Mouse (Mus musculus) intestine, postnatal 0 days (tissue): ENCODE measurements at regions not wholly inside any gene's neighbourhood (a gene's known extent, or its start where the extent isn't known, plus 50 kb on each side); places are given as distances from the start of the nearest gene placed in this dataset.

ENCODE experiments used
- ATAC-seq: fragments of 200-750 bp; cut with Nextera tagmentation; 2 replicates; pipeline ENCODE4 v1.8.0; 2017; ENCODE audit warnings: mild to moderate bottlenecking, moderate TSS enrichment, moderate library complexity
- H3K27ac ChIP-seq: fragments of 300-500 bp; sonication (generic); 2 replicates; pipeline ENCODE4 v1.5.1; 2014; ENCODE audit warnings: mild to moderate bottlenecking, low read depth, low read length, moderate library complexity
- H3K27me3 ChIP-seq: fragments of 300-500 bp; sonication (generic); replicated peaks from 2 replicates; pipeline ENCODE4 v1.6.1; 2014; ENCODE audit warnings: low read length, mixed read lengths; ENCODE audit not compliant: control insufficient read depth, insufficient read depth
- H3K36me3 ChIP-seq: fragments of 300-500 bp; sonication (generic); 2 replicates; pipeline ENCODE4 v1.6.1; 2014; ENCODE audit warnings: mild to moderate bottlenecking, moderate library complexity; ENCODE audit not compliant: control insufficient read depth, insufficient read depth
- H3K4me1 ChIP-seq: fragments of 300-500 bp; sonication (generic); replicated peaks from 2 replicates; pipeline ENCODE4 v1.6.1; 2014; ENCODE audit warnings: antibody characterized with exemption, low read length, mixed read lengths; ENCODE audit not compliant: control insufficient read depth, insufficient read depth
- H3K4me2 ChIP-seq: fragments of 300-500 bp; sonication (generic); replicated peaks from 2 replicates; pipeline ENCODE4 v1.6.1; 2014; ENCODE audit warnings: low read depth, mild to moderate bottlenecking, moderate library complexity
- H3K4me3 ChIP-seq: fragments of 300-500 bp; sonication (generic); 2 replicates; pipeline ENCODE4 v1.5.1; 2014; ENCODE audit warnings: low read depth, low read length
- H3K9ac ChIP-seq: fragments of 300-500 bp; sonication (generic); 2 replicates; pipeline ENCODE4 v1.6.1; 2014; ENCODE audit warnings: mild to moderate bottlenecking, low read depth, low read length
- H3K9me3 ChIP-seq: fragments of 300-500 bp; sonication (generic); 2 replicates; pipeline ENCODE4 v1.6.1; 2016; ENCODE audit warnings: mixed run types; ENCODE audit not compliant: control insufficient read depth
- CTCF ChIP-seq: sonication (generic); IDR thresholded peaks from 2 replicates; pipeline ENCODE4 v1.5.1; 2016; ENCODE audit warnings: low read depth, mild to moderate bottlenecking, control low read depth, antibody characterized with exemption, moderate library complexity
- WGBS: fragments of 180-500 bp; shearing (Covaris S2); extraction: QIAGEN DNeasy Blood & Tissue Kit; methylation state at CpG from one replicate; pipeline ENCODE4 v1.1.7; 2014; 5-methylcytosine and 5-hydroxymethylcytosine counted together

DNA sequence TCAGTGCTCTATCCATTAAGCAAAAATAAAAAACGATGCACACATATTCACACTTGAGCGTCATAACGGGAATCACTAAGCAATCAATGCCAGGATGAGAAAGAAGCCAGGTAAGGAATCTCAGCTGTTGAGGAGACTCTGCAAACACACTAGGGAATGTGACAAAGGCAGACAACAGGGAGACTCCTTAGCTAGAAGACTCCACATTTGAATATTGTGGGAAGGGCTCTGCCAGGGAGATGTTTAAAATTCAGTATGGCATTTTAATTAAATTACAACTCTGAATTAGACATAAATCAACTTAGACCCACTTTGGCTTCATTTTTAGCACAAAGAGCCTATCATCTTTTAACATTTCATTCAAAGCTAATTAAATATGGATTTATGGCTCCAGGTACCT lies 327.9 kb downstream of the Klf6 start:
- H3K27ac ChIP-seq, result no peak overlapping the region
- H3K27me3 ChIP-seq, result no peaks in the 10 kb centered on the region
- H3K4me1 ChIP-seq, result no peaks in the 10 kb centered on the region; the same call in 1 of the 2 replicates
- H3K4me2 ChIP-seq, result no peak overlapping the region
- WGBS, result 59% methylated on average over 3 of the region's 3 CpGs
- no peaks in the 10 kb centered on the region for H3K9me3 ChIP-seq
- H3K4me3 ChIP-seq, result no peak overlapping the region
- no peak for TF ChIP-seq CTCF
- no peaks in the 10 kb centered on the region for H3K36me3 ChIP-seq
- ATAC-seq, result no peak
- no peak overlapping the region for H3K9ac ChIP-seq

DNA sequence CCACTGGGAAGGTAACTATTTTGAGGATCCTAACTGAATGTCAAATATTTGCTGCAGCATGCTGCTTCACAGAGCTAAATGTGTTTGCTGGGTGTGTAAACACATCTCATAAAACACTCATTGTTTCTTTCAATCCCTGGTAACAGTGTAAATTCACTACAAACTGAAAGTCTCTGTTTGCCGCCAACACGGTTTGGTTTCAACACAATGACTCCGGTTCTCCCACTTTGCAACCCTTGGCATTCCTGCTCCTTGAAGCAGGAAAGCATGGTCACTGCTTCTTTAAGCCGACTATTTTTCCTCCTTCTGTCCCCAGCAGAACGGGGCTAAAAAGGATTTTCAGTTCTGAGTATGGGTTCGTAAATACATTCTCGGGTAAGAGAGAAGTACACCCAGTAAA lies 328.3 kb downstream of the Klf6 start:
- TF ChIP-seq CTCF, result no peak
- no peaks in the 10 kb centered on the region for H3K9me3 ChIP-seq
- no peaks in the 10 kb centered on the region for H3K27me3 ChIP-seq
- no peak overlapping the region for H3K4me3 ChIP-seq
- H3K4me1 ChIP-seq, result no peaks in the 10 kb centered on the region; the same call in 1 of the 2 replicates
- H3K4me2 ChIP-seq, result no peak overlapping the region
- H3K27ac ChIP-seq, result no peak overlapping the region
- ATAC-seq, result no peak
- H3K9ac ChIP-seq, result no peak overlapping the region
- 26% methylated on average over 7 of the region's 7 CpGs for WGBS
- no peaks in the 10 kb centered on the region for H3K36me3 ChIP-seq

DNA sequence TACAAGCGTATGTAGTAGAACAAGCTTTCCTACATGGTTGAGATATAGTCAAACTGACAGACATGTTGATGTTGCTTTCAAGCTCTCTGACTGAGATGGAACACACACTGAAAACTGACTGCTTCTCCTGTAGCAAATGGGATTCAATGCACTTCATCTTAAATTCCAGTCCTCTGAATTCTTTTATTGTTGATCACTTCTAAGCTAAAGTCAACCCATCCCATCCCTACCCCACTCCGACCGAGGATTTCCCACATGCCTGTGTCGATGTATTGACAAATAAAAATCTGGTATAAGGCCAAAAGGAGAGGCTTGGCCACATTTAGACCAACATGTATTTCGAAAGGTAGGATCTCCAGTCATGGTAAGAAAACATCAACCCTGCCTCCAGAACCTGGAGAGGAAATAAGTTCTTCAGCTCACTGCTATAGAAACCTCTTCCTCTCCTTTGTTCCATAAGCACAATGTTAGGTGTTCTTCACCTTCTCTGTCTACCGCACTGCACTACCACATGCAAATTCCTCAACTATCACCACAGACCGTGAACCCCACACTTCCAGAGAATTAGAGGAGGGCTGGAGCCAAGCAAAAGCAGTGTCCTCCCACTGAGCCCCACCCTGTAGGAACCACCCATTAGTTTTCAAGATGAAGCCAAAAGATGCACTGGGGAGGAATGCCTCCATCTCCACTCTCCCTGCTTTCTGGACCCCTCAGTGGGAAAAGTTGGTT lies 330.1 kb downstream of the Klf6 start:
- Histone ChIP-seq H3K36me3 (no peaks in the 10 kb centered on the region), H3K9me3 (no peaks in the 10 kb centered on the region), H3K27ac (no peak overlapping the region), H3K4me2 (no peak overlapping the region), H3K27me3 (no peaks in the 10 kb centered on the region), H3K4me3 (no peak overlapping the region), H3K9ac (no peak overlapping the region), H3K4me1 (no peaks in the 10 kb centered on the region; the same call in 1 of the 2 replicates)
- TF ChIP-seq CTCF, result no peak
- WGBS, result 90% methylated on average over 7 of the region's 7 CpGs
- ATAC-seq, result no peak

DNA sequence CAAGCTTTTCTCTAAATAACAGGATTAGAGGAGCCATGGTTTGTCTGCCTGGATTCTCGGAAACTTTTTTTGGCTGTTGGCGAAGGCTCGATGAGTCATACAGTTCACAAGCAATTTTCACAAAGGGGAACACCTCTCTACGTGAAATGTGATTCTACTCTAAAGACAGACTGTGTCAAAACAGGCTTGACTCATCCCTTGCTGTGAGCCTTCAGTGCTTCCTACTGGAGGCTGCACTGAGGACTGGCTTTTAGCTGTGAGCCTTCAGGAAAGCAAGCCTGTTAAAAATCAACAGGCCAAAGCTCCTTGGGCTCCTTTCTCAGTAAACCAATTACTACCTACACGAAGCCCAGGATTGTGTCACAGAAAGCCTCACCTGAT lies 330.6 kb downstream of the Klf6 start:
- H3K9me3 ChIP-seq, result no peaks in the 10 kb centered on the region
- H3K36me3 ChIP-seq, result no peaks in the 10 kb centered on the region
- WGBS, result 46% methylated on average over 5 of the region's 5 CpGs
- TF ChIP-seq CTCF, result no peak
- no peaks in the 10 kb centered on the region for H3K27me3 ChIP-seq
- no peak overlapping the region for H3K27ac ChIP-seq
- H3K4me3 ChIP-seq, result no peak overlapping the region
- ATAC-seq, result no peak
- no peaks in the 10 kb centered on the region; the same call in 1 of the 2 replicates for H3K4me1 ChIP-seq
- no peak overlapping the region for H3K4me2 ChIP-seq
- no peak overlapping the region for H3K9ac ChIP-seq

DNA sequence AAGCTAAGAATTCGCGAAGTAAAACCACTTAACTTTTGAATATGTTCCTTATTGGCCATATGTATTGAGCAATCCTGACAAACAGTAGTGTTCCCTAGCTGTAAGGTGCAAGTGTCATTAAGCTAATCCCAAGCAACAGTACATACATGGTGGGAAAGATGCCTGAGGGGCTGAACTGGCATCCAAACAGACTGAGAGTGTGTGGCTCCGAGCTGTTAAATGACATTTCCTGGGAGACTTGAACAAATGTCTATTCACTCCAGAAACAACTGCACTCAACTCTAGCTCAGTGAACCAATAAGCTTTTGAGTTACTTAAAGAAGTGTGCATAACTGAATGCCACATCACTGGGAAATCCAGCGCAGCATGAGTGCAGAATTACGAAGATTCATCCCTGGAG lies 335.4 kb downstream of the Klf6 start:
- Histone ChIP-seq H3K9ac (no peak overlapping the region), H3K9me3 (no peaks in the 10 kb centered on the region), H3K36me3 (no peaks in the 10 kb centered on the region), H3K4me2 (no peak overlapping the region), H3K4me1 (no peaks in the 10 kb centered on the region; the same call in 1 of the 2 replicates), H3K27ac (no peak overlapping the region), H3K27me3 (no peaks in the 10 kb centered on the region), H3K4me3 (no peak overlapping the region)
- no peak for ATAC-seq
- TF ChIP-seq CTCF, result no peak
- 85% methylated on average over 5 of the region's 5 CpGs for WGBS

DNA sequence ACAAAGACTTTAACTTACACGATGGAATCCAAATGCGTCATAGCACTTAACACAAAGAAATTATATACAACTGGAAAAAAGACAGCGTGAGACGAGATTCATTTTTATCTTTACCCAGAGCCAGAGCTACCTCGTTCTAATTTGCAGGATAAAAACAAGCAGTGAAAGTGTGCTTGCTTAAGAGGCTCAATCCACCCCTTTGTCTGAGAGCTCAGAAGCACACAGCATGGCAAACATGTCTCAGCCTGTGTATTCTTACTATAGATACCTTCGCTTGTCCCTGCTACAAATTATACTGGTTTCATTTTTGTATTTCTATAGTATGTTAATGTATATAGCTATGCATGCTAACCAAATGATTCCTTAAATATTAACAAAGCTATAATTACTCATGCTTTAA lies 337.8 kb downstream of the Klf6 start:
- no peak overlapping the region for H3K4me2 ChIP-seq
- no peak overlapping the region for H3K27ac ChIP-seq
- no peaks in the 10 kb centered on the region for H3K9me3 ChIP-seq
- ATAC-seq, result no peak
- H3K36me3 ChIP-seq, result no peaks in the 10 kb centered on the region
- TF ChIP-seq CTCF, result no peak
- H3K4me1 ChIP-seq, result no peaks in the 10 kb centered on the region
- no peaks in the 10 kb centered on the region for H3K27me3 ChIP-seq
- H3K4me3 ChIP-seq, result no peak overlapping the region
- no peak overlapping the region for H3K9ac ChIP-seq
- WGBS, result 86% methylated on average over 6 of the region's 6 CpGs
